Mouse (Mus musculus): Measurements from ENCODE around the gene Flrt1. TPM values are rescaled to one million over a fixed set of nuclear protein-coding genes. Genes with fewer than 3 reads are reported as not detected.

The Flrt1 gene
- polyA plus RNA-seq, 1 experiment from 2014 or later = 3.0 TPM

- Histone ChIP-seq H3K9me3 (ENCODE audit: control insufficient read depth, low read length) (no peaks in the 10 kb centered on the region), H3K27me3 (ENCODE audit: control insufficient read depth, insufficient read depth, low read length) (peaks cover 4% of the 10 kb centered on the region; the same call in 1 of the 2 replicates), H3K4me3 (ENCODE audit: low read depth, low read length) (no peak overlapping the region), H3K9ac (ENCODE audit: low read length) (no peak overlapping the region), H3K27ac (replicated peaks; ENCODE audit: low read depth, low read length) (peak overlapping the region; percentile 93), H3K4me1 (ENCODE audit: control insufficient read depth, insufficient read depth, low read length) (peaks cover 72% of the 10 kb centered on the region), H3K4me2 (ENCODE audit: low read depth, severe bottlenecking) (peak overlapping the region; percentile 27; the same call in 1 of the 2 replicates), H3K36me3 (ENCODE audit: control insufficient read depth, insufficient read depth, low read length) (no peaks in the 10 kb centered on the region)
- DNase-seq (ENCODE audit: low spot score) (peak; percentile 67), ATAC-seq (ENCODE audit: insufficient number of reproducible peaks, low FRiP score, low TSS enrichment, low read depth) (no peak)
- WGBS = 6% methylated on average over 14 of the region's 14 CpGs
These were observed 8.0 kb upstream of the Flrt1 start for GRCm38 (mm10) chr19:7113574-7113973.

- H3K27me3 ChIP-seq (ENCODE audit: control insufficient read depth, insufficient read depth, low read length) = peaks cover 7% of the 10 kb centered on the region; the same call in 1 of the 2 replicates
- no peak for ATAC-seq (ENCODE audit: insufficient number of reproducible peaks, low FRiP score, low TSS enrichment, low read depth)
These were observed 7.1 kb upstream of the Flrt1 start for GRCm38 (mm10) chr19:7112628-7113027.

GRCm38 (mm10) chr19:7111710-7112109, 6.2 kb upstream of the Flrt1 start:
- WGBS = 79% methylated on average over 4 of the region's 4 CpGs
- Histone ChIP-seq H3K36me3 (ENCODE audit: control insufficient read depth, insufficient read depth, low read length) (no peaks in the 10 kb centered on the region), H3K4me3 (ENCODE audit: low read depth, low read length) (no peak overlapping the region), H3K27ac (replicated peaks; ENCODE audit: low read depth, low read length) (no peak overlapping the region), H3K4me2 (ENCODE audit: low read depth, severe bottlenecking) (no peak overlapping the region), H3K4me1 (ENCODE audit: control insufficient read depth, insufficient read depth, low read length) (peaks cover 64% of the 10 kb centered on the region), H3K9ac (ENCODE audit: low read length) (no peak overlapping the region), H3K9me3 (ENCODE audit: control insufficient read depth, low read length) (no peaks in the 10 kb centered on the region), H3K27me3 (ENCODE audit: control insufficient read depth, insufficient read depth, low read length) (peaks cover 7% of the 10 kb centered on the region; the same call in 1 of the 2 replicates)
- ATAC-seq (ENCODE audit: insufficient number of reproducible peaks, low FRiP score, low TSS enrichment, low read depth) (no peak), DNase-seq (ENCODE audit: low spot score) (no peak)

More at GRCm38 (mm10) chr19:7112628-7113027, 7.1 kb upstream of the Flrt1 start:
- Histone ChIP-seq H3K4me3 (ENCODE audit: low read depth, low read length) (no peak overlapping the region), H3K27ac (replicated peaks; ENCODE audit: low read depth, low read length) (peak overlapping the region; percentile 93), H3K9ac (ENCODE audit: low read length) (peak overlapping the region; percentile 35), H3K9me3 (ENCODE audit: control insufficient read depth, low read length) (no peaks in the 10 kb centered on the region), H3K4me1 (ENCODE audit: control insufficient read depth, insufficient read depth, low read length) (peaks cover 70% of the 10 kb centered on the region), H3K4me2 (ENCODE audit: low read depth, severe bottlenecking) (no peak overlapping the region), H3K36me3 (ENCODE audit: control insufficient read depth, insufficient read depth, low read length) (no peaks in the 10 kb centered on the region)
- WGBS = 14% methylated on average over 3 of the region's 3 CpGs
- no peak for DNase-seq (ENCODE audit: low spot score)

- WGBS = 86% methylated on average over 6 of the region's 6 CpGs
- Histone ChIP-seq H3K27me3 (ENCODE audit: control insufficient read depth, insufficient read depth, low read length) (peaks cover 7% of the 10 kb centered on the region; the same call in 1 of the 2 replicates), H3K4me2 (ENCODE audit: low read depth, severe bottlenecking) (no peak overlapping the region), H3K4me3 (ENCODE audit: low read depth, low read length) (no peak overlapping the region), H3K9me3 (ENCODE audit: control insufficient read depth, low read length) (no peaks in the 10 kb centered on the region), H3K9ac (ENCODE audit: low read length) (no peak overlapping the region), H3K4me1 (ENCODE audit: control insufficient read depth, insufficient read depth, low read length) (peaks cover 60% of the 10 kb centered on the region), H3K27ac (replicated peaks; ENCODE audit: low read depth, low read length) (no peak overlapping the region), H3K36me3 (ENCODE audit: control insufficient read depth, insufficient read depth, low read length) (no peaks in the 10 kb centered on the region)
- ATAC-seq (ENCODE audit: insufficient number of reproducible peaks, low FRiP score, low TSS enrichment, low read depth) = no peak
- no peak for DNase-seq (ENCODE audit: low spot score)
These were observed 5.8 kb upstream of the Flrt1 start for GRCm38 (mm10) chr19:7111309-7111708.

- H3K4me3 ChIP-seq (ENCODE audit: low read depth, low read length) = no peak overlapping the region
- no peak overlapping the region for H3K27ac ChIP-seq (replicated peaks; ENCODE audit: low read depth, low read length)
- H3K4me1 ChIP-seq (ENCODE audit: control insufficient read depth, insufficient read depth, low read length) = peaks cover 56% of the 10 kb centered on the region
- DNase-seq (ENCODE audit: low spot score) (no peak), ATAC-seq (ENCODE audit: insufficient number of reproducible peaks, low FRiP score, low TSS enrichment, low read depth) (no peak)
- peaks cover 7% of the 10 kb centered on the region; the same call in 1 of the 2 replicates for H3K27me3 ChIP-seq (ENCODE audit: control insufficient read depth, insufficient read depth, low read length)
- 42% methylated on average over 6 of the region's 6 CpGs for WGBS
- no peaks in the 10 kb centered on the region for H3K9me3 ChIP-seq (ENCODE audit: control insufficient read depth, low read length)
- 0 out of 2 replicates have a peak overlapping the region, but pooled peaks have one; percentile 13 for H3K9ac ChIP-seq (ENCODE audit: low read length)
- H3K36me3 ChIP-seq (ENCODE audit: control insufficient read depth, insufficient read depth, low read length) = no peaks in the 10 kb centered on the region
- peak overlapping the region; percentile 15; the same call in 1 of the 2 replicates for H3K4me2 ChIP-seq (ENCODE audit: low read depth, severe bottlenecking)
These were observed 5.3 kb upstream of the Flrt1 start for GRCm38 (mm10) chr19:7110875-7111274.

- H3K27me3 ChIP-seq (ENCODE audit: control insufficient read depth, insufficient read depth, low read length) = peaks cover 9% of the 10 kb centered on the region; the same call in 1 of the 2 replicates
- H3K9me3 ChIP-seq (ENCODE audit: control insufficient read depth, low read length) = no peaks in the 10 kb centered on the region
- peak overlapping the region; percentile 20; the same call in 1 of the 2 replicates for H3K4me2 ChIP-seq (ENCODE audit: low read depth, severe bottlenecking)
- ATAC-seq (ENCODE audit: insufficient number of reproducible peaks, low FRiP score, low TSS enrichment, low read depth) (no peak), DNase-seq (ENCODE audit: low spot score) (peak; percentile 50)
- no peak overlapping the region for H3K4me3 ChIP-seq (ENCODE audit: low read depth, low read length)
- peak overlapping the region; percentile 52 for H3K27ac ChIP-seq (replicated peaks; ENCODE audit: low read depth, low read length)
- WGBS = 6% methylated on average over 5 of the region's 5 CpGs
- peak overlapping the region; percentile 45 for H3K9ac ChIP-seq (ENCODE audit: low read length)
- H3K36me3 ChIP-seq (ENCODE audit: control insufficient read depth, insufficient read depth, low read length) = no peaks in the 10 kb centered on the region
- H3K4me1 ChIP-seq (ENCODE audit: control insufficient read depth, insufficient read depth, low read length) = peaks cover 59% of the 10 kb centered on the region
These were observed 4.6 kb upstream of the Flrt1 start for GRCm38 (mm10) chr19:7110097-7110496.

GRCm38 (mm10) chr19:7108114-7108905, 2.8 kb upstream of the Flrt1 start:
- Histone ChIP-seq H3K4me2 (ENCODE audit: low read depth, severe bottlenecking) (no peak overlapping the region), H3K36me3 (ENCODE audit: control insufficient read depth, insufficient read depth, low read length) (no peaks in the 10 kb centered on the region), H3K9ac (ENCODE audit: low read length) (no peak overlapping the region; the same call in 1 of the 2 replicates), H3K9me3 (ENCODE audit: control insufficient read depth, low read length) (no peaks in the 10 kb centered on the region), H3K27ac (replicated peaks; ENCODE audit: low read depth, low read length) (0 out of 2 replicates have a peak overlapping the region, but pooled peaks have one; percentile 30), H3K4me3 (ENCODE audit: low read depth, low read length) (no peak overlapping the region), H3K4me1 (ENCODE audit: control insufficient read depth, insufficient read depth, low read length) (peaks cover 55% of the 10 kb centered on the region), H3K27me3 (ENCODE audit: control insufficient read depth, insufficient read depth, low read length) (peaks cover 9% of the 10 kb centered on the region; the same call in 1 of the 2 replicates)
- DNase-seq (ENCODE audit: low spot score) (peak; percentile 52), ATAC-seq (ENCODE audit: insufficient number of reproducible peaks, low FRiP score, low TSS enrichment, low read depth) (no peak)
- 61% methylated on average over 6 of the region's 6 CpGs for WGBS

- WGBS = 86% methylated on average over 4 of the region's 4 CpGs
- Histone ChIP-seq H3K9me3 (ENCODE audit: control insufficient read depth, low read length) (no peaks in the 10 kb centered on the region), H3K4me3 (ENCODE audit: low read depth, low read length) (no peak overlapping the region), H3K4me1 (ENCODE audit: control insufficient read depth, insufficient read depth, low read length) (peaks cover 45% of the 10 kb centered on the region), H3K9ac (ENCODE audit: low read length) (no peak overlapping the region), H3K27ac (replicated peaks; ENCODE audit: low read depth, low read length) (no peak overlapping the region), H3K36me3 (ENCODE audit: control insufficient read depth, insufficient read depth, low read length) (no peaks in the 10 kb centered on the region), H3K27me3 (ENCODE audit: control insufficient read depth, insufficient read depth, low read length) (peaks cover 9% of the 10 kb centered on the region; the same call in 1 of the 2 replicates), H3K4me2 (ENCODE audit: low read depth, severe bottlenecking) (no peak overlapping the region)
- ATAC-seq (ENCODE audit: insufficient number of reproducible peaks, low FRiP score, low TSS enrichment, low read depth) (no peak), DNase-seq (ENCODE audit: low spot score) (no peak)
These were observed 1.6 kb upstream of the Flrt1 start for GRCm38 (mm10) chr19:7107174-7107573.

Measured in limb, embryonic 11.5 days (tissue).